Mouse (Mus musculus) brown adipose tissue, adult 24 weeks (tissue): ENCODE data around the gene Cntf. TPM values are rescaled to one million over a fixed set of nuclear protein-coding genes. Genes with fewer than 3 reads are reported as not detected.

ENCODE experiments used
- H3K27ac ChIP-seq: fragments of 200-500 bp; replicated peaks from 2 replicates; pipeline ENCODE4 v1.5.1; 2012; ENCODE audit warnings: low read depth, mild to moderate bottlenecking, low read length
- H3K4me1 ChIP-seq: fragments of 200-500 bp; 2 replicates; pipeline ENCODE4 v1.6.1; 2012; ENCODE audit warnings: low read length, mixed read lengths; ENCODE audit not compliant: control insufficient read depth, insufficient read depth, insufficient read length
- H3K4me3 ChIP-seq: fragments of 200-500 bp; 2 replicates; pipeline ENCODE4 v1.5.1; 2012; ENCODE audit warnings: low read depth, mild to moderate bottlenecking, low read length, moderate library complexity; ENCODE audit not compliant: insufficient read depth
- polyA plus RNA-seq: library from polyadenylated mRNA; stranded (reverse); fragments of >200 nt; gene quantifications from 2 replicates; pipeline ENCODE4 v1.2.4, GENCODE M21; 2012; ENCODE audit not compliant: missing spikeins, insufficient read depth, insufficient read length

Gene Cntf
- polyA plus RNA-seq, 1 experiment = 2.6 TPM

GRCm38 (mm10) chr19:12794056-12795044 is 28.9 kb upstream of the Cntf start:
- peaks cover 5% of the 10 kb centered on the region for H3K4me1 ChIP-seq
- peak overlapping the region; percentile 96 for H3K27ac ChIP-seq
- peak overlapping the region; percentile 99 for H3K4me3 ChIP-seq

- Histone ChIP-seq H3K4me1 (peaks cover 5% of the 10 kb centered on the region), H3K4me3 (no peak overlapping the region), H3K27ac (no peak overlapping the region)
These were observed 26.9 kb upstream of the Cntf start for GRCm38 (mm10) chr19:12792374-12792773.

- no peak overlapping the region; the same call in 1 of the 2 replicates for H3K27ac ChIP-seq
- no peak overlapping the region for H3K4me3 ChIP-seq
- peaks cover 7% of the 10 kb centered on the region for H3K4me1 ChIP-seq
These were observed 22.3 kb upstream of the Cntf start for GRCm38 (mm10) chr19:12787721-12788120.

- Histone ChIP-seq H3K4me3 (no peak overlapping the region), H3K27ac (no peak overlapping the region), H3K4me1 (peaks cover 7% of the 10 kb centered on the region)
These were observed 21.5 kb upstream of the Cntf start for GRCm38 (mm10) chr19:12786803-12787395.

GRCm38 (mm10) chr19:12780437-12780836 is 15.0 kb upstream of the Cntf start:
- no peak overlapping the region for H3K27ac ChIP-seq
- H3K4me3 ChIP-seq = no peak overlapping the region
- peaks cover 2% of the 10 kb centered on the region for H3K4me1 ChIP-seq

- Histone ChIP-seq H3K27ac (no peak overlapping the region), H3K4me3 (no peak overlapping the region), H3K4me1 (no peaks in the 10 kb centered on the region)
These were observed 5.5 kb upstream of the Cntf start for GRCm38 (mm10) chr19:12770888-12771287.

- no peak overlapping the region for H3K27ac ChIP-seq
- H3K4me3 ChIP-seq = no peak overlapping the region
- H3K4me1 ChIP-seq = no peaks in the 10 kb centered on the region
These were observed 3.0 kb downstream of the Cntf start for GRCm38 (mm10) chr19:12762212-12763130.

GRCm38 (mm10) chr19:12759656-12760055 is 5.8 kb downstream of the Cntf start:
- Histone ChIP-seq H3K27ac (no peak overlapping the region), H3K4me3 (no peak overlapping the region), H3K4me1 (no peaks in the 10 kb centered on the region)

- H3K4me3 ChIP-seq = no peak overlapping the region
- H3K27ac ChIP-seq = no peak overlapping the region
- H3K4me1 ChIP-seq = no peaks in the 10 kb centered on the region
These were observed 6.4 kb downstream of the Cntf start for GRCm38 (mm10) chr19:12758936-12759478.

GRCm38 (mm10) chr19:12756286-12756685 is 9.1 kb downstream of the Cntf start:
- Histone ChIP-seq H3K4me1 (no peaks in the 10 kb centered on the region), H3K27ac (no peak overlapping the region), H3K4me3 (no peak overlapping the region)

- no peaks in the 10 kb centered on the region; the same call in 1 of the 2 replicates for H3K4me1 ChIP-seq
- H3K4me3 ChIP-seq = no peak overlapping the region
- no peak overlapping the region for H3K27ac ChIP-seq
These were observed 33.5 kb downstream of the Cntf start for GRCm38 (mm10) chr19:12731950-12732349.

- H3K4me3 ChIP-seq = no peak overlapping the region
- H3K4me1 ChIP-seq = no peaks in the 10 kb centered on the region; the same call in 1 of the 2 replicates
- H3K27ac ChIP-seq = no peak overlapping the region
These were observed 34.4 kb downstream of the Cntf start for GRCm38 (mm10) chr19:12731036-12731435.

- H3K27ac ChIP-seq = no peak overlapping the region
- no peak overlapping the region for H3K4me3 ChIP-seq
- no peaks in the 10 kb centered on the region for H3K4me1 ChIP-seq
These were observed 39.6 kb downstream of the Cntf start for GRCm38 (mm10) chr19:12725851-12726250.

GRCm38 (mm10) chr19:12722308-12722707 is 43.1 kb downstream of the Cntf start:
- Histone ChIP-seq H3K4me1 (no peaks in the 10 kb centered on the region), H3K4me3 (no peak overlapping the region), H3K27ac (no peak overlapping the region)
